ENCODE assay signal across 16 mouse cellular contexts in genomic region chr6:8686678-8687580, GRCm38 (mm10).
DNase-seq lines count a peak whose midpoint lies in the region; ATAC-seq and TF ChIP-seq lines count a peak whose summit lies in the region.
"Had no signal": no experiment of that assay in that cellular context is flagged by ENCODE, and none has a peak within 500 bp of the region (broad histone marks: within the 10 kb centered on the region; RNA-seq: fewer than 3 reads in every experiment).

No protein-coding gene starts in this region.

- peak overlapping the region; percentile 29 for H3K27ac ChIP-seq in gastrocnemius, adult 2 months
- H3K27ac ChIP-seq in limb, embryonic 10.5 days: no peak overlapping the region
- no peak overlapping the region for H3K27ac ChIP-seq in hindbrain, embryonic 16.5 days (ENCODE audit: low read depth, low read length)
- H3K27ac ChIP-seq: embryonic facial prominence, embryonic 15.5 days; hindbrain, postnatal 0 days; limb, embryonic 15.5 days; midbrain, embryonic 13.5 days; neural tube, embryonic 15.5 days; stomach, embryonic 15.5 days had no signal

- intact Hi-C loops in gastrocnemius, adult 2 months (cut with DNase I): no loop called here
- intact Hi-C loops in gastrocnemius, postnatal 36 days (cut with DNase I): no loop called here

- no peak overlapping the region for H3K9ac ChIP-seq in hindbrain, embryonic 16.5 days (ENCODE audit: low read depth, low read length)
- H3K9ac ChIP-seq: embryonic facial prominence, embryonic 15.5 days; limb, embryonic 15.5 days; midbrain, embryonic 13.5 days; neural tube, embryonic 15.5 days; stomach, embryonic 15.5 days had no signal

- DNase-seq in gastrocnemius, adult 2 months: no peak
- no peak for DNase-seq in gastrocnemius, postnatal 36 days
- peak; percentile 30 to 34 for DNase-seq in right cerebral cortex, adult 2 months (ENCODE audit: low spot score in 2 of 2)
- no peak for DNase-seq in right cerebral cortex, postnatal 25 days
- DNase-seq in limb, embryonic 10.5 days (ENCODE audit: low spot score): peak; percentile 14
- peak; percentile 32 for DNase-seq in telencephalon, adult 2 months (ENCODE audit: low read depth, low spot score)
- DNase-seq in adrenal gland, postnatal 36 days: no peak
- DNase-seq: cerebellum, adult 2 months; gastrocnemius, postnatal 14 days had no signal

- H3K4me1 ChIP-seq in limb, embryonic 10.5 days: 0 out of 2 replicates have a peak, but pooled peaks cover 7% of the 10 kb centered on the region
- no peaks in the 10 kb centered on the region for H3K4me1 ChIP-seq in hindbrain, embryonic 16.5 days (ENCODE audit: control insufficient read depth, insufficient read depth, low read depth, low read length)
- H3K4me1 ChIP-seq: embryonic facial prominence, embryonic 15.5 days; midbrain, embryonic 13.5 days; neural tube, embryonic 15.5 days; stomach, embryonic 15.5 days had no signal

- TF ChIP-seq CTCF in gastrocnemius, adult 2 months (IDR thresholded peaks at IDR 0.05): no peak

- peak overlapping the region; percentile 23 for H3K4me3 ChIP-seq in gastrocnemius, adult 2 months
- no peak overlapping the region for H3K4me3 ChIP-seq in limb, embryonic 10.5 days
- H3K4me3 ChIP-seq in hindbrain, embryonic 16.5 days (ENCODE audit: low read length): no peak overlapping the region
- H3K4me3 ChIP-seq: embryonic facial prominence, embryonic 15.5 days; limb, embryonic 15.5 days; midbrain, embryonic 13.5 days; neural tube, embryonic 15.5 days; stomach, embryonic 15.5 days had no signal

- no peaks in the 10 kb centered on the region for H3K36me3 ChIP-seq in limb, embryonic 10.5 days
- H3K36me3 ChIP-seq in hindbrain, embryonic 16.5 days (ENCODE audit: control insufficient read depth, insufficient read depth, low read length): no peaks in the 10 kb centered on the region
- H3K36me3 ChIP-seq: embryonic facial prominence, embryonic 15.5 days; limb, embryonic 15.5 days; midbrain, embryonic 13.5 days; neural tube, embryonic 15.5 days; stomach, embryonic 15.5 days had no signal

- 93% methylated on average over 14 of the region's 14 CpGs for WGBS in limb, embryonic 10.5 days
- 88% methylated on average over 14 of the region's 14 CpGs for WGBS in hindbrain, embryonic 16.5 days

- ATAC-seq in hindbrain, embryonic 16.5 days: no peak
- ATAC-seq: hindbrain, postnatal 0 days; midbrain, embryonic 13.5 days had no signal

- H3K27me3 ChIP-seq in limb, embryonic 10.5 days (ENCODE audit: low read depth, poor library complexity, severe bottlenecking): no peaks in the 10 kb centered on the region
- no peaks in the 10 kb centered on the region for H3K27me3 ChIP-seq in hindbrain, embryonic 16.5 days (replicated peaks; ENCODE audit: control insufficient read depth, insufficient read depth, low read length)
- H3K27me3 ChIP-seq: embryonic facial prominence, embryonic 15.5 days; limb, embryonic 15.5 days; midbrain, embryonic 13.5 days; neural tube, embryonic 15.5 days; stomach, embryonic 15.5 days had no signal

- H3K9me3 ChIP-seq in limb, embryonic 10.5 days (replicated peaks): no peaks in the 10 kb centered on the region
- no peaks in the 10 kb centered on the region for H3K9me3 ChIP-seq in hindbrain, embryonic 16.5 days (ENCODE audit: control insufficient read depth, low read length)
- H3K9me3 ChIP-seq: embryonic facial prominence, embryonic 15.5 days; limb, embryonic 15.5 days; midbrain, embryonic 13.5 days; neural tube, embryonic 15.5 days; stomach, embryonic 15.5 days had no signal

- no peak overlapping the region for H3K4me2 ChIP-seq in hindbrain, embryonic 16.5 days (ENCODE audit: low read length)
- H3K4me2 ChIP-seq: embryonic facial prominence, embryonic 15.5 days; limb, embryonic 15.5 days; midbrain, embryonic 13.5 days; neural tube, embryonic 15.5 days; stomach, embryonic 15.5 days had no signal

Comparison
In these comparisons a context has a peak if more than half of its experiments do, and no peak if none do; other contexts are left out.
1. DNase-seq: peak in right cerebral cortex, adult 2 months (2 of 2), limb, embryonic 10.5 days (single experiment) and telencephalon, adult 2 months (single experiment); none in gastrocnemius, adult 2 months (single experiment), gastrocnemius, postnatal 36 days (0 of 2), right cerebral cortex, postnatal 25 days (single experiment) and adrenal gland, postnatal 36 days (0 of 2).